Mouse (Mus musculus): ENCODE results near the gene Eci3.
"Not testable (repeated sequence)": the region's sequence is repeated elsewhere in the genome, so short reads cannot be mapped to it uniquely, and the experiment has no call there.

Gene Eci3

GRCm38 (mm10) chr13:34963511-34964397, at the start of gene Eci3:
Gene Eci3, minus strand, starts transcription at chr13:34963810.
- Histone ChIP-seq H3K36me3 (ENCODE audit: control insufficient read depth, insufficient read depth, low read length, poor library complexity, severe bottlenecking) (no peaks in the 10 kb centered on the region), H3K27me3 (ENCODE audit: control insufficient read depth, insufficient read depth, low read length, poor library complexity, severe bottlenecking) (0 out of 2 replicates have a peak, but pooled peaks cover 2% of the 10 kb centered on the region)
- no peak for DNase-seq (ENCODE audit: low read depth, low spot score)

- no peak for DNase-seq (ENCODE audit: low read depth, low spot score)
- Histone ChIP-seq H3K27me3 (ENCODE audit: control insufficient read depth, insufficient read depth, low read length, poor library complexity, severe bottlenecking) (no peaks in the 10 kb centered on the region), H3K36me3 (ENCODE audit: control insufficient read depth, insufficient read depth, low read length, poor library complexity, severe bottlenecking) (no peaks in the 10 kb centered on the region)
These were observed 32.3 kb upstream of the Eci3 start for GRCm38 (mm10) chr13:34995925-34996324.

- no peaks in the 10 kb centered on the region for H3K27me3 ChIP-seq (ENCODE audit: control insufficient read depth, insufficient read depth, low read length, poor library complexity, severe bottlenecking)
- H3K36me3 ChIP-seq (ENCODE audit: control insufficient read depth, insufficient read depth, low read length, poor library complexity, severe bottlenecking), result peaks cover 4% of the 10 kb centered on the region
- DNase-seq (ENCODE audit: low read depth, low spot score), result peak; percentile 86
These were observed 30.6 kb upstream of the Eci3 start for GRCm38 (mm10) chr13:34993983-34994811.

- Histone ChIP-seq H3K36me3 (ENCODE audit: control insufficient read depth, insufficient read depth, low read length, poor library complexity, severe bottlenecking) (peaks cover 4% of the 10 kb centered on the region), H3K27me3 (ENCODE audit: control insufficient read depth, insufficient read depth, low read length, poor library complexity, severe bottlenecking) (no peaks in the 10 kb centered on the region)
- DNase-seq (ENCODE audit: low read depth, low spot score), result no peak
These were observed 30.0 kb upstream of the Eci3 start for GRCm38 (mm10) chr13:34993595-34993982.

GRCm38 (mm10) chr13:34993085-34993484, 29.5 kb upstream of the Eci3 start:
- Histone ChIP-seq H3K27me3 (ENCODE audit: control insufficient read depth, insufficient read depth, low read length, poor library complexity, severe bottlenecking) (no peaks in the 10 kb centered on the region), H3K36me3 (ENCODE audit: control insufficient read depth, insufficient read depth, low read length, poor library complexity, severe bottlenecking) (peaks cover 4% of the 10 kb centered on the region)
- no peak for DNase-seq (ENCODE audit: low read depth, low spot score)

- DNase-seq (ENCODE audit: low read depth, low spot score), result no peak
- Histone ChIP-seq H3K36me3 (ENCODE audit: control insufficient read depth, insufficient read depth, low read length, poor library complexity, severe bottlenecking) (peaks cover 6% of the 10 kb centered on the region), H3K27me3 (ENCODE audit: control insufficient read depth, insufficient read depth, low read length, poor library complexity, severe bottlenecking) (no peaks in the 10 kb centered on the region)
These were observed 28.1 kb upstream of the Eci3 start for GRCm38 (mm10) chr13:34991581-34992273.

GRCm38 (mm10) chr13:34983479-34983878, 19.9 kb upstream of the Eci3 start:
- not testable (repeated sequence) for H3K27me3 ChIP-seq (ENCODE audit: control insufficient read depth, insufficient read depth, low read length, poor library complexity, severe bottlenecking); H3K36me3 ChIP-seq (ENCODE audit: control insufficient read depth, insufficient read depth, low read length, poor library complexity, severe bottlenecking); DNase-seq (ENCODE audit: low read depth, low spot score)

GRCm38 (mm10) chr13:34978635-34979034, 15.0 kb upstream of the Eci3 start:
- not testable (repeated sequence) for DNase-seq (ENCODE audit: low read depth, low spot score); H3K36me3 ChIP-seq (ENCODE audit: control insufficient read depth, insufficient read depth, low read length, poor library complexity, severe bottlenecking)

GRCm38 (mm10) chr13:34977410-34977809, 13.8 kb upstream of the Eci3 start:
- no peak for DNase-seq (ENCODE audit: low read depth, low spot score)
- 0 out of 2 replicates have a peak, but pooled peaks cover 1% of the 10 kb centered on the region for H3K36me3 ChIP-seq (ENCODE audit: control insufficient read depth, insufficient read depth, low read length, poor library complexity, severe bottlenecking)
- H3K27me3 ChIP-seq (ENCODE audit: control insufficient read depth, insufficient read depth, low read length, poor library complexity, severe bottlenecking), result no peaks in the 10 kb centered on the region

More at GRCm38 (mm10) chr13:34978635-34979034, 15.0 kb upstream of the Eci3 start:
- H3K27me3 ChIP-seq (ENCODE audit: control insufficient read depth, insufficient read depth, low read length, poor library complexity, severe bottlenecking), result not testable (repeated sequence)

GRCm38 (mm10) chr13:34976116-34976515, 12.5 kb upstream of the Eci3 start:
- DNase-seq (ENCODE audit: low read depth, low spot score), result no peak
- Histone ChIP-seq H3K36me3 (ENCODE audit: control insufficient read depth, insufficient read depth, low read length, poor library complexity, severe bottlenecking) (0 out of 2 replicates have a peak, but pooled peaks cover 1% of the 10 kb centered on the region), H3K27me3 (ENCODE audit: control insufficient read depth, insufficient read depth, low read length, poor library complexity, severe bottlenecking) (no peaks in the 10 kb centered on the region)

GRCm38 (mm10) chr13:34973770-34974169, 10.2 kb upstream of the Eci3 start:
- H3K27me3 ChIP-seq (ENCODE audit: control insufficient read depth, insufficient read depth, low read length, poor library complexity, severe bottlenecking), result no peaks in the 10 kb centered on the region
- H3K36me3 ChIP-seq (ENCODE audit: control insufficient read depth, insufficient read depth, low read length, poor library complexity, severe bottlenecking), result no peaks in the 10 kb centered on the region
- peak; percentile 36 for DNase-seq (ENCODE audit: low read depth, low spot score)

GRCm38 (mm10) chr13:34973149-34973548, 9.5 kb upstream of the Eci3 start:
- H3K27me3 ChIP-seq (ENCODE audit: control insufficient read depth, insufficient read depth, low read length, poor library complexity, severe bottlenecking), result no peaks in the 10 kb centered on the region
- no peaks in the 10 kb centered on the region for H3K36me3 ChIP-seq (ENCODE audit: control insufficient read depth, insufficient read depth, low read length, poor library complexity, severe bottlenecking)
- peak; percentile 74 for DNase-seq (ENCODE audit: low read depth, low spot score)

GRCm38 (mm10) chr13:34972456-34972855, 8.8 kb upstream of the Eci3 start:
- not testable (repeated sequence) for DNase-seq (ENCODE audit: low read depth, low spot score); H3K27me3 ChIP-seq (ENCODE audit: control insufficient read depth, insufficient read depth, low read length, poor library complexity, severe bottlenecking); H3K36me3 ChIP-seq (ENCODE audit: control insufficient read depth, insufficient read depth, low read length, poor library complexity, severe bottlenecking)

GRCm38 (mm10) chr13:34965647-34966046, 2.0 kb upstream of the Eci3 start:
- H3K27me3 ChIP-seq (ENCODE audit: control insufficient read depth, insufficient read depth, low read length, poor library complexity, severe bottlenecking); DNase-seq (ENCODE audit: low read depth, low spot score); H3K36me3 ChIP-seq (ENCODE audit: control insufficient read depth, insufficient read depth, low read length, poor library complexity, severe bottlenecking): not testable (repeated sequence)
